Mouse (Mus musculus): Measurements from ENCODE around the gene Ldhal6b. TPM values are rescaled to one million over a fixed set of nuclear protein-coding genes. Genes with fewer than 3 reads are reported as not detected.

Gene Ldhal6b
- polyA plus RNA-seq, 1 experiment from 2014 or later, result not detected

GRCm38 (mm10) chr17:5386885-5387545 lies 31.6 kb downstream of the Ldhal6b start:
- Histone ChIP-seq H3K27ac (no peak overlapping the region), H3K9ac (no peak overlapping the region), H3K4me2 (no peak overlapping the region), H3K36me3 (no peaks in the 10 kb centered on the region), H3K4me3 (replicated peaks) (no peak overlapping the region), H3K4me1 (no peaks in the 10 kb centered on the region), H3K9me3 (replicated peaks) (no peaks in the 10 kb centered on the region), H3K27me3 (no peaks in the 10 kb centered on the region)
- no peak for ATAC-seq (replicated peaks; ENCODE audit: low FRiP score)
- WGBS, result 75% methylated on average over 12 of the region's 12 CpGs

- WGBS, result 58% methylated on average over 1 of the region's 1 CpGs
- Histone ChIP-seq H3K4me2 (no peak overlapping the region), H3K9me3 (replicated peaks) (no peaks in the 10 kb centered on the region), H3K4me1 (no peaks in the 10 kb centered on the region), H3K9ac (no peak overlapping the region), H3K27me3 (no peaks in the 10 kb centered on the region), H3K27ac (no peak overlapping the region), H3K4me3 (replicated peaks) (no peak overlapping the region), H3K36me3 (no peaks in the 10 kb centered on the region)
- no peak for ATAC-seq (replicated peaks; ENCODE audit: low FRiP score)
Observed at GRCm38 (mm10) chr17:5385694-5386093, 32.9 kb downstream of the Ldhal6b start.

- WGBS, result 29% methylated on average over 7 of the region's 7 CpGs
- Histone ChIP-seq H3K4me3 (replicated peaks) (no peak overlapping the region), H3K36me3 (no peaks in the 10 kb centered on the region), H3K27ac (no peak overlapping the region), H3K4me2 (peak overlapping the region; percentile 24; the same call in 1 of the 2 replicates), H3K9me3 (replicated peaks) (no peaks in the 10 kb centered on the region), H3K4me1 (0 out of 2 replicates have a peak, but pooled peaks cover 5% of the 10 kb centered on the region), H3K27me3 (no peaks in the 10 kb centered on the region), H3K9ac (no peak overlapping the region)
- no peak for ATAC-seq (replicated peaks; ENCODE audit: low FRiP score)
Observed at GRCm38 (mm10) chr17:5377930-5378310, 40.6 kb downstream of the Ldhal6b start.

DNA sequence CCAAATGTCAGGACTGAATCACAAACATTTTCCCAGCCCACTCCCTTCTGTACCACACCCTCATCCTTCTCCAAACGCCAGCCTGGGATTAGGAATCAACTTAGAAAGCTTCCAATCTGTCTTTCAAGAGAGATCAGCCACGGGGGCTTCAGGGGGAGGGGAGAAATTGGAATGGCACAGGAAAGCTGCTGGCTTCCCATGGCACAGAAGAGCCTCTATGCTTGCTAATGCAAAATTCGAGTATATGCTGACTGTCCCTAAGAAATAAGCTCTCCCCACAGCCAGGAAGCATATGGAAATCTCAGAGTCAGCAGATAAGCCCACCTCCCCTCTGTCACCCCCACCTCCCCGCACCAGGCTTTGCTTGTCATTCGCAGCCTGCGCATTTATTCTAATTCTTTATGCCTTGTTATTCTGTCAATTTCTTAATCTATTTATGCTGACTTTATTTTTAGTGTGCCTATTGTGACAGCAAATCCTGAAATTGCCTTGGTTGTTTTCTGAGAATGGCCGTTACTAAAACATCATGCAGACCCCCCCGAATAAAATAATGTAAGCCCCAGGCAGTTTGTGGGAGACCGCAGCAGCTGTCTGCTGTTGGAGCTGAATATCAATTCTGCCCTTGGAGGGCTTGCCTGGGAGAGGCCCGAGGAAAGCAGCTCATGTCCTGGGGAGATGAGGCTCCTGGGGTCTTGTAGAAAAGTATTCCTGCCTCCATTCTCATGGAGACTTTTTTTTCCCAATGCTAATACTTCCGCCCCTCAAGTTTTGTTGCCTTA lies 41.2 kb downstream of the Ldhal6b start:
- H3K27me3 ChIP-seq, result no peaks in the 10 kb centered on the region
- H3K9me3 ChIP-seq (replicated peaks), result no peaks in the 10 kb centered on the region
- H3K9ac ChIP-seq, result no peak overlapping the region
- no peaks in the 10 kb centered on the region for H3K36me3 ChIP-seq
- H3K4me3 ChIP-seq (replicated peaks), result no peak overlapping the region
- H3K27ac ChIP-seq, result no peak overlapping the region
- WGBS, result 41% methylated on average over 11 of the region's 11 CpGs
- peak overlapping the region; percentile 24; the same call in 1 of the 2 replicates for H3K4me2 ChIP-seq
- no peak for ATAC-seq (replicated peaks; ENCODE audit: low FRiP score)
- 0 out of 2 replicates have a peak, but pooled peaks cover 5% of the 10 kb centered on the region for H3K4me1 ChIP-seq

GRCm38 (mm10) chr17:5372951-5373350 lies 45.6 kb downstream of the Ldhal6b start:
- WGBS, result 83% methylated on average over 8 of the region's 8 CpGs

GRCm38 (mm10) chr17:5371521-5371920 lies 47.0 kb downstream of the Ldhal6b start:
- H3K4me1 ChIP-seq, result no peaks in the 10 kb centered on the region
- no peak overlapping the region for H3K9ac ChIP-seq
- ATAC-seq (replicated peaks; ENCODE audit: low FRiP score), result no peak
- H3K4me2 ChIP-seq, result no peak overlapping the region
- H3K4me3 ChIP-seq (replicated peaks), result no peak overlapping the region
- 59% methylated on average over 7 of the region's 7 CpGs for WGBS
- no peaks in the 10 kb centered on the region for H3K9me3 ChIP-seq (replicated peaks)
- no peaks in the 10 kb centered on the region for H3K36me3 ChIP-seq
- H3K27ac ChIP-seq, result no peak overlapping the region
- H3K27me3 ChIP-seq, result no peaks in the 10 kb centered on the region

More at GRCm38 (mm10) chr17:5372951-5373350, 45.6 kb downstream of the Ldhal6b start:
- no peak for ATAC-seq (replicated peaks; ENCODE audit: low FRiP score)
- Histone ChIP-seq H3K27ac (no peak overlapping the region), H3K9me3 (replicated peaks) (no peaks in the 10 kb centered on the region), H3K36me3 (no peaks in the 10 kb centered on the region), H3K4me3 (replicated peaks) (no peak overlapping the region), H3K27me3 (no peaks in the 10 kb centered on the region), H3K9ac (no peak overlapping the region), H3K4me2 (no peak overlapping the region), H3K4me1 (0 out of 2 replicates have a peak, but pooled peaks cover 5% of the 10 kb centered on the region)

DNA sequence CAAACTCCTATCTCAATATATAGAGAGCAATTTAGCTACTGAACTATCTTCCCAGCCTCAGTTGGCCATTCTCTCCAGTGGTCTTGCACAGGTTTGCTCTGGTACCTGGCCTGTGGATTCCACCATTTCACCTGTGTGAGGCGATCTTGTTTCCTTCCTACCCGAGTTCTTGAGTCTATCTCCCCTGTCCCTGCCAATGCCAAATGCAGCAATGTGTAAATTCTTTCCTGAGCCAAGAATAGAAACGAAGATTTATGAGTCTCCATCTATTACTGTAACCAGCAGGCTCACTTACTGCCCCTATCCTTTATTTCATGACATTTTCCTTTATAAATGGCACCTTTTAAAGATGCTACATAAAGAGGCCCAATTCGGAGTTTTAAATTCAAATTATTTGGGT lies 47.5 kb downstream of the Ldhal6b start:
- no peaks in the 10 kb centered on the region for H3K36me3 ChIP-seq

More for the DNA sequence above, 47.5 kb downstream of the Ldhal6b start:
- 68% methylated on average over 4 of the region's 4 CpGs for WGBS
- Histone ChIP-seq H3K4me1 (peaks cover 1% of the 10 kb centered on the region; the same call in 1 of the 2 replicates), H3K4me2 (no peak overlapping the region), H3K9me3 (replicated peaks) (no peaks in the 10 kb centered on the region), H3K27me3 (no peaks in the 10 kb centered on the region), H3K9ac (no peak overlapping the region), H3K4me3 (replicated peaks) (no peak overlapping the region), H3K27ac (no peak overlapping the region)
- no peak for ATAC-seq (replicated peaks; ENCODE audit: low FRiP score)

Small RNA genes lying within 50 kb of the gene (microRNA-seq; reads per million reads assigned to microRNA genes)
- not detected for gene Gm22475

Other genes with a start within 250 kb of the Ldhal6b start
- gene Tmem242, start 21.5 kb upstream of the Ldhal6b start, polyA plus RNA-seq (2015; fragmentation: Nextera tagmentation; extraction: Ambion mirVana), result 139 and 140 TPM in 2 replicates
- 2.5 and 3.3 TPM in 2 replicates for gene Zdhhc14, start 73.8 kb upstream of the Ldhal6b start, polyA plus RNA-seq (2015; fragmentation: Nextera tagmentation; extraction: Ambion mirVana)

Measured in kidney, embryonic 15.5 days (tissue).